Mouse (Mus musculus) urinary bladder, postnatal 4 days (tissue): ENCODE data around the gene Acot12.

Experiments used
- DNase-seq, 2 experiments: peaks; one replicate each; pipeline ENCODE4 v3.0.0; 2021 to 2022; ENCODE audit warnings: low spot score in 2 of 2

Acot12 gene

GRCm38 (mm10) chr13:91741280-91742047, at the start of gene Acot12:
Gene Acot12 (plus strand): TSS chr13:91741512.
- DNase-seq = peak in 1 of 2 experiments; percentile 22

DNA sequence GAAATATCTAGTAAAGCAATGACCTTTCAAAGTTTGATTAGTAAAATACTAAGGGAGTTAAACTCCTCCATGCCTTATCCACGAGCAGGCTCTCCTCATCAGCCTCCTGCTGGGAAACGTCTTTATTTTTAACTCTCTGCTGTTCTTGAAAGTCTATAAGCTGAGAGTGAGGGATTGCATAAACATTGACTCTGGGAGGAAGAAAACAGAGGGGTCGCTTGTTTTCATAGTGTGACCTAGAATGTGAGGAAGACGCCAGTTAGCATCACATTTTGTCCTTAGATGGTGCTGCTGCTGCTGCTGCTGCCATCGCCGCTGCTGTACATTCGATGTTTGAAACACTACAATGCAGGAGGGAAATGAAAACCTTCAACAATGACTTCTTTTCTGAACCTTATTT, 47.7 kb upstream of the Acot12 start:
- DNase-seq = no peak

GRCm38 (mm10) chr13:91695406-91695805, 45.9 kb upstream of the Acot12 start:
- DNase-seq = no peak

DNA sequence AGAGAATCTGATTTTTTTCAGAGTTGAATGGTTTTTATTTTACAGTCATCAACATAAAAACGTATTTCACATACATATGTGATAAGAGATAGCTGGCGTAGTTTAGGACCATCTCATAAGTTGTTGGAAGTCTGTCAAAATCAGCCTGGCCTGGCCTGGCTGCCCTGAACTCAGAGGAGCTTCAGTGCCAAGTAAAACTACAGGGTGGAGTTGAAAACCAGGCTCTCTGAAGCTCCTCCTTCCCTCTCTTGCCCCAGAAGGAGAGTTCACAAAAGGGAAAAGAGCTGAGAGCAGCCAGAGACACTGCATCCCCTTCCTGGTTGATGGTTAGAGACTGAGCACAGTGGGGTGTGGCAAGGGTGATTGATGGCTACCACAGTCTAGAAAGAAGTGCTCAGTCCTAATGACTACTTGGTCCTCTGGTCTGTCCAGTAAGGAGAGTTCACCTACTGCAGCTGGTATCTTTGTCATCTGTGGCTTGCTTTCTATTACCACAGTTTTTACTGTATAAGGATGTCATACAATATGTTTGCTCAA, 45.1 kb upstream of the Acot12 start:
- DNase-seq = no peak

GRCm38 (mm10) chr13:91697011-91697410, 44.3 kb upstream of the Acot12 start:
- DNase-seq = no peak

GRCm38 (mm10) chr13:91702337-91702736, 39.0 kb upstream of the Acot12 start:
- no peak for DNase-seq

GRCm38 (mm10) chr13:91719487-91719886, 21.8 kb upstream of the Acot12 start:
- no peak for DNase-seq

DNA sequence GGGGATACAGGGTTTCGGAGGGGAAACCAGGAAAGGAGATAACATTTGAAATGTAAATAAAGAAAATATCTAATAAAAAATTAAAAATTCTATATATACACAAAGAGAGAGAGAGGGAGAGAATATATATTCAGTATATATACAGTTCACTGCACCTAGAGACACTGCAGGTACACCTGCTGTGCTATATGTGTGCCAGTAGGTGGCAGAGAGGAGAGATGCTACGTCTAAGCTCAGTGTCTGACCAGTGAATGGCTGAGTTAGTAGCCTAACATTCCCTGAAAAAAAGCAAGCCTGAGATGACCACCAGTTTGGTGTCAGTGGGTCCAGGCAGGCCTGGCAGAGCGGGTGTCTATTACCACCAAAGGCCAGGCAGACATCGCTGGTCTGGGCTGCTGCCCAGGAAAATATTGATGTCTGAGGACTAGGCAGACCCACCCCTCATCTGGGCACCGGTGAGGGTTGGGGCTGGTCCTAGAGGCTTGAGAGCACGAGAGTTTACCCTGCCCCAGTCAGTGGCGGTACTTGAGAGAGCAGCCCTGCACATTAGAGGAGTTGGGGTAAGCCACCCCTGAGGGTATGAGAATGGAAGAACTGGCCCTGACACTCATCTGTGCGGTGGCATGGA, 18.1 kb upstream of the Acot12 start:
- no peak for DNase-seq

GRCm38 (mm10) chr13:91723736-91724119, 17.6 kb upstream of the Acot12 start:
- no peak for DNase-seq

- DNase-seq = no peak
These were observed 17.1 kb upstream of the Acot12 start for GRCm38 (mm10) chr13:91724211-91724610.

- DNase-seq = no peak
These were observed 16.2 kb upstream of the Acot12 start for GRCm38 (mm10) chr13:91725130-91725529.

- no peak for DNase-seq
These were observed 13.4 kb upstream of the Acot12 start for GRCm38 (mm10) chr13:91727899-91728298.

- no peak for DNase-seq
These were observed 4.1 kb upstream of the Acot12 start for GRCm38 (mm10) chr13:91737191-91737590.

GRCm38 (mm10) chr13:91740851-91741250, 461 bp upstream of the Acot12 start:
- DNase-seq = no peak

DNA sequence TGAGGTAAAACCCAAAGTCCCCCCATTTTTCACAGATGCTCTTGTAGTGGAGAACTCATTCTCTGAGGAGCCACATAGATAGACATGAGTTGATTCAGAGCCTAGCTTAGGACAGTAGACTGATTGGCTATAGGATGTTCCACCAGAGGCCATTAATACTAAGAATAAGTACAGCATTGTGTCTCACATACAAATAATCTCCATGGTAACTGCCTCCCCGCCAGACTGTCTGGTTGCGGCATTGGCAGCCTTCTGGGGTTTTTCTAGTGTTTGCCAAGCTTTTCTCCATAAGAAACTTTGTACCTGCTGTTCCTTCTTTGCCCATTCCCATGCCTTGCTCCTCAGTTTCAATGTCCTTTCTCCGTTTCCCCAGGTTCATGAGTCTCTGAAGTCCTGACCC, 1.9 kb downstream of the Acot12 start:
- DNase-seq = no peak

GRCm38 (mm10) chr13:91746470-91746869, 5.2 kb downstream of the Acot12 start:
- DNase-seq = no peak

- no peak for DNase-seq
These were observed 7.1 kb downstream of the Acot12 start for GRCm38 (mm10) chr13:91748401-91748800.

DNA sequence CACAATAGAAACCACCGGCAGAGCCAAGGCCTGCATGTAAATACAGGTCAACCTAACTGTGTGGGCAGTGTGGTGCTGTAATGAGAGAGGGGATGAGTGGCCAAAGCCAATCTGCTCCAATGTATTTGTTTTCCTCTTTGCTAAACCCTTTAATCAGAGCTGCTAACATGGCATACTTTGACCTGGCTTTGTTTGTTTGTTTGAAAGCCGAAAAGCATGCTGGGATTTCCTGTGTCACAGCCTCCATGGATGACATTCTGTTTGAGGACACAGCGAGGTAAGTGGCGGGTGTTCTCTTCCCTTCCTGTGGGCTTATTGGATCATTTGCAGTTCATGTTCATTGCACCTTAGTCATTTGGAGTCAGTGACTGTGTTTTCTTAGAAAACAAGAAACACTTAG, 8.7 kb downstream of the Acot12 start:
- DNase-seq = no peak

- DNase-seq = no peak
These were observed 12.4 kb downstream of the Acot12 start for GRCm38 (mm10) chr13:91753724-91754123.

GRCm38 (mm10) chr13:91754762-91755161, 13.4 kb downstream of the Acot12 start:
- DNase-seq = no peak

GRCm38 (mm10) chr13:91756230-91756629, 14.9 kb downstream of the Acot12 start:
- DNase-seq = no peak

GRCm38 (mm10) chr13:91758316-91759048, 17.2 kb downstream of the Acot12 start:
- no peak for DNase-seq
